Comparison of ENCODE assay signal across 8 mouse cellular contexts in the genomic region with DNA sequence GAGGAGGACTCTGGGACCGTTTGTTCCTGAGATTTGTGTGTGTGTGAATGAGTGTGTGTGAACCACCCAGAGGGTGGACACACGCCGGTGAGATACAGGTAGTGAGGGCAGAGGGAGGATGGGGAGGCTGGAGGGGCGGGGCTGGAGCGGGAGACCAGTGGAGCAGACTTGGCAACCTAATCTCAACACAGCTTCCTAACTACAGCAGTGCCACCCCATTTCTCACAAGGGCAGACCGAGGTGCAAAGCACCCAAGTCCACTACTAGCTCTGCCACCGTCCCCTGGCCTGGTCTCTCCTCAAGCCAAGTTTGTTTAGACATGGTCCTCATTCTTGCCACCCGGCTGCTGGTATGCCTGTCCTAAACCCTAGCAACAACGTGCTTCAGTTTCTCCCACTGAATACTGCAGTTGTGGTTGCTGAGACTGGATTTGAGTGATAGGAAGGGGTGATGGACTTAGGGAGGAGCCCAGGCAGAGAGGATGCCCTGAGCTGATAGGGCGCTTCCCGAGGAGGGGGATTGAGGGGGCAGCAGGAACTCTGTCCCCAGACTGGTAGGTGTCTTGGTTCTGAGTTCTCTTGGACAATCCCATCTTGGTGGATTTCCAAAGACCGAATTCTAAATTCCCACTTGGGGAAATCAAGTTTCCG. TPM values are rescaled to one million over a fixed set of nuclear protein-coding genes. Genes with fewer than 3 reads are reported as not detected.
DNase-seq lines count a peak whose midpoint lies in the region; ATAC-seq and TF ChIP-seq lines count a peak whose summit lies in the region.

No protein-coding gene starts in this region.

- H3K36me3 ChIP-seq in megakaryocyte, embryonic 14.5 days (replicated peaks; ENCODE audit: low read length) = no peaks in the 10 kb centered on the region
- H3K36me3 ChIP-seq in limb, embryonic 15.5 days = 0 out of 2 replicates have a peak, but pooled peaks cover 2% of the 10 kb centered on the region
- H3K36me3 ChIP-seq in stomach, postnatal 0 days (ENCODE audit: control insufficient read depth, insufficient read depth, low read length) = no peaks in the 10 kb centered on the region

- TF ChIP-seq POLR2A in cerebellum, adult 2 months (IDR thresholded peaks at IDR 0.05; ENCODE audit: borderline replicate concordance, insufficient read depth, low read length) = no peak

- no peaks in the 10 kb centered on the region for H3K9me3 ChIP-seq in megakaryocyte, embryonic 14.5 days
- no peaks in the 10 kb centered on the region for H3K9me3 ChIP-seq in limb, embryonic 15.5 days
- H3K9me3 ChIP-seq in stomach, postnatal 0 days (ENCODE audit: control insufficient read depth, low read length) = no peaks in the 10 kb centered on the region

- DNase-seq in cerebellum, adult 2 months = no peak
- DNase-seq in cerebellum, postnatal 36 days = no peak
- no peak for DNase-seq in stomach, postnatal 0 days (ENCODE audit: low spot score)
- DNase-seq in urinary bladder, postnatal 14 days (ENCODE audit: low spot score) = no peak
- DNase-seq in layer of hippocampus, adult 8-10 months (ENCODE audit: low spot score in 2 of 2) = no peak

- TF ChIP-seq EP300 in stomach, postnatal 0 days (optimal IDR thresholded peaks at IDR 0.05) = no peak

- TF ChIP-seq CTCF in cerebellum, adult 2 months (IDR thresholded peaks at IDR 0.05; ENCODE audit: borderline replicate concordance, insufficient read depth, low read depth, low read length) = no peak
- no peak for TF ChIP-seq CTCF in stomach, postnatal 0 days (IDR thresholded peaks at IDR 0.05; ENCODE audit: low read depth)

- peak overlapping the region; percentile 33; the same call in 1 of the 2 replicates for H3K9ac ChIP-seq in limb, embryonic 15.5 days
- H3K9ac ChIP-seq in stomach, postnatal 0 days (ENCODE audit: low read length) = peak overlapping the region; percentile 45

- no peak overlapping the region for H3K27ac ChIP-seq in cerebellum, adult 2 months (ENCODE audit: insufficient read depth, low read length)
- H3K27ac ChIP-seq in limb, embryonic 15.5 days = peak overlapping the region; percentile 34
- H3K27ac ChIP-seq in stomach, postnatal 0 days (replicated peaks) = no peak overlapping the region

- WGBS in cerebellum, adult 2 months = 32% methylated on average over 13 of the region's 13 CpGs
- 24% methylated on average over 13 of the region's 13 CpGs for WGBS in limb, embryonic 15.5 days
- 19% methylated on average over 13 of the region's 13 CpGs for WGBS in stomach, postnatal 0 days

- peak overlapping the region; percentile 78 for H3K4me3 ChIP-seq in cerebellum, adult 2 months (replicated peaks; ENCODE audit: insufficient read depth, low read depth, low read length)
- H3K4me3 ChIP-seq in megakaryocyte, embryonic 14.5 days (replicated peaks) = peak overlapping the region; percentile 33
- H3K4me3 ChIP-seq in limb, embryonic 15.5 days = peak overlapping the region; percentile 84
- H3K4me3 ChIP-seq in stomach, postnatal 0 days (ENCODE audit: low read depth, low read length) = peak overlapping the region; percentile 82

- H3K27me3 ChIP-seq in cerebellum, adult 2 months (ENCODE audit: control insufficient read depth, insufficient read depth, low read length) = no peaks in the 10 kb centered on the region
- peaks cover 59% of the 10 kb centered on the region for H3K27me3 ChIP-seq in megakaryocyte, embryonic 14.5 days (replicated peaks)
- no peaks in the 10 kb centered on the region for H3K27me3 ChIP-seq in limb, embryonic 15.5 days
- no peaks in the 10 kb centered on the region for H3K27me3 ChIP-seq in stomach, postnatal 0 days (ENCODE audit: control insufficient read depth, insufficient read depth, low read length)

- 0 out of 2 replicates have a peak, but pooled peaks cover 8% of the 10 kb centered on the region for H3K4me1 ChIP-seq in cerebellum, adult 2 months (ENCODE audit: control insufficient read depth, insufficient read depth, low read length)
- H3K4me1 ChIP-seq in megakaryocyte, embryonic 14.5 days = peaks cover 85% of the 10 kb centered on the region
- H3K4me1 ChIP-seq in limb, embryonic 15.5 days = peaks cover 41% of the 10 kb centered on the region
- no peaks in the 10 kb centered on the region; the same call in 1 of the 2 replicates for H3K4me1 ChIP-seq in stomach, postnatal 0 days (replicated peaks; ENCODE audit: control insufficient read depth, insufficient read depth)

- no peak for ATAC-seq in megakaryocyte, adult 5-6 weeks (ENCODE audit: poor library complexity, severe bottlenecking)
- ATAC-seq in limb, embryonic 15.5 days (ENCODE audit: insufficient number of reproducible peaks, low FRiP score, low TSS enrichment, low read depth) = no peak
- ATAC-seq in stomach, postnatal 0 days (ENCODE audit: low FRiP score, low TSS enrichment) = no peak

- peak overlapping the region; percentile 92 for H3K4me2 ChIP-seq in limb, embryonic 15.5 days
- peak overlapping the region; percentile 88 for H3K4me2 ChIP-seq in stomach, postnatal 0 days (replicated peaks; ENCODE audit: low read depth)

RNA-seq across cellular contexts. Expression of a gene that starts 2.5 kb away (rescaled TPM):
- polyA plus RNA-seq in cerebellum, adult 2 months (2012; rRNA removed) = 11.1 and 12.1 TPM in 2 replicates
- polyA plus RNA-seq in megakaryocyte, embryonic 14.5 days (2012; ENCODE audit: insufficient read depth, low replicate concordance) = 7.8 and 11.7 TPM in 2 replicates
- 0.27 and 0.60 TPM in 2 replicates for total RNA-seq in megakaryocyte, adult 5-6 weeks (2015)
- 0.12 and 0.15 TPM in 2 replicates for total RNA-seq in megakaryocyte, adult 5-6 weeks (2017)
- 5.2 and 6.6 TPM in 2 replicates for polyA plus RNA-seq in limb, embryonic 15.5 days (2015; fragmentation: Nextera tagmentation; extraction: Ambion mirVana)
- 2.7 and 3.0 TPM in 2 replicates for polyA plus RNA-seq in stomach, postnatal 0 days (2015; fragmentation: Nextera tagmentation; extraction: Ambion mirVana)
- total RNA-seq in layer of hippocampus, adult 8-10 months (2022) = 10 to 100 TPM; 13.7 to 17.3 (median 16.5) TPM

RNA-seq across cellular contexts. Expression of a gene that starts 19.0 kb away (rescaled TPM):
- polyA plus RNA-seq in cerebellum, adult 2 months (2012; rRNA removed) = 124 and 142 TPM in 2 replicates
- 1.2 TPM in 1 of 2 replicates, not detected in the other for polyA plus RNA-seq in megakaryocyte, embryonic 14.5 days (2012; ENCODE audit: insufficient read depth, low replicate concordance)
- not detected in 2 replicates for total RNA-seq in megakaryocyte, adult 5-6 weeks (2015)
- not detected in 2 replicates for total RNA-seq in megakaryocyte, adult 5-6 weeks (2017)
- 1.0 and 1.5 TPM in 2 replicates for polyA plus RNA-seq in limb, embryonic 15.5 days (2015; fragmentation: Nextera tagmentation; extraction: Ambion mirVana)
- polyA plus RNA-seq in stomach, postnatal 0 days (2015; fragmentation: Nextera tagmentation; extraction: Ambion mirVana) = 1.1 and 1.5 TPM in 2 replicates
- total RNA-seq in layer of hippocampus, adult 8-10 months (2022) = 100 to 1,000 TPM in 2 of 4 experiments, 10 to 100 TPM in 2; 90.3 to 104 (median 96.4) TPM

RNA-seq across cellular contexts. Expression of a gene that starts 19.4 kb away (rescaled TPM):
- 10.7 and 11.9 TPM in 2 replicates for polyA plus RNA-seq in cerebellum, adult 2 months (2012; rRNA removed)
- polyA plus RNA-seq in megakaryocyte, embryonic 14.5 days (2012; ENCODE audit: insufficient read depth, low replicate concordance) = 3.6 and 7.9 TPM in 2 replicates
- 0.98 and 1.9 TPM in 2 replicates for total RNA-seq in megakaryocyte, adult 5-6 weeks (2015)
- 2.1 and 2.6 TPM in 2 replicates for total RNA-seq in megakaryocyte, adult 5-6 weeks (2017)
- polyA plus RNA-seq in limb, embryonic 15.5 days (2015; fragmentation: Nextera tagmentation; extraction: Ambion mirVana) = 28.5 and 35.0 TPM in 2 replicates
- 14.8 and 15.6 TPM in 2 replicates for polyA plus RNA-seq in stomach, postnatal 0 days (2015; fragmentation: Nextera tagmentation; extraction: Ambion mirVana)
- 10 to 100 TPM in 2 of 4 experiments, 1 to 10 TPM in 2; 9.1 to 10.4 (median 9.9) TPM for total RNA-seq in layer of hippocampus, adult 8-10 months (2022)

RNA-seq across cellular contexts. Expression of a gene that starts 20.0 kb away (rescaled TPM):
- polyA plus RNA-seq in cerebellum, adult 2 months (2012; rRNA removed) = 2.6 and 3.9 TPM in 2 replicates
- not detected in 2 replicates for polyA plus RNA-seq in megakaryocyte, embryonic 14.5 days (2012; ENCODE audit: insufficient read depth, low replicate concordance)
- not detected in 2 replicates for total RNA-seq in megakaryocyte, adult 5-6 weeks (2015)
- not detected in 2 replicates for total RNA-seq in megakaryocyte, adult 5-6 weeks (2017)
- 0.10 TPM in 1 of 2 replicates, not detected in the other for polyA plus RNA-seq in limb, embryonic 15.5 days (2015; fragmentation: Nextera tagmentation; extraction: Ambion mirVana)
- polyA plus RNA-seq in stomach, postnatal 0 days (2015; fragmentation: Nextera tagmentation; extraction: Ambion mirVana) = 0.38 TPM in 2 replicates
- total RNA-seq in layer of hippocampus, adult 8-10 months (2022) = 1 to 10 TPM; 2.5 to 3.9 (median 3.0) TPM

RNA-seq across cellular contexts. Expression of a gene that starts 51.6 kb away (rescaled TPM):
- 1.1 TPM in 2 replicates for polyA plus RNA-seq in cerebellum, adult 2 months (2012; rRNA removed)
- polyA plus RNA-seq in megakaryocyte, embryonic 14.5 days (2012; ENCODE audit: insufficient read depth, low replicate concordance) = 26.3 and 95.5 TPM in 2 replicates
- total RNA-seq in megakaryocyte, adult 5-6 weeks (2015) = 0.16 and 1.3 TPM in 2 replicates
- total RNA-seq in megakaryocyte, adult 5-6 weeks (2017) = 1.1 TPM in 1 of 2 replicates, not detected in the other
- polyA plus RNA-seq in limb, embryonic 15.5 days (2015; fragmentation: Nextera tagmentation; extraction: Ambion mirVana) = 2.9 and 4.5 TPM in 2 replicates
- 2.9 and 3.9 TPM in 2 replicates for polyA plus RNA-seq in stomach, postnatal 0 days (2015; fragmentation: Nextera tagmentation; extraction: Ambion mirVana)
- total RNA-seq in layer of hippocampus, adult 8-10 months (2022) = 1 to 10 TPM; 1.2 to 2.4 (median 1.4) TPM

Comparison
In these comparisons a context has a peak if more than half of its experiments do, and no peak if none do; other contexts are left out.
1. H3K4me3 ChIP-seq: peak in every context shown above with its lines; median percentile 84 in limb, embryonic 15.5 days; 82 in stomach, postnatal 0 days; 78 in cerebellum, adult 2 months; 33 in megakaryocyte, embryonic 14.5 days.
2. RNA of a gene that starts 19.0 kb away (polyA plus RNA-seq): 124 to 142 TPM in cerebellum, adult 2 months; 1.0 to 1.5 TPM in limb, embryonic 15.5 days, 1.1 to 1.5 TPM in stomach, postnatal 0 days and 1.2 TPM in megakaryocyte, embryonic 14.5 days; every median in the first group is over 10 times any median in the second.